ENCODE assay signal across 13 mouse cellular contexts in the genomic region with DNA sequence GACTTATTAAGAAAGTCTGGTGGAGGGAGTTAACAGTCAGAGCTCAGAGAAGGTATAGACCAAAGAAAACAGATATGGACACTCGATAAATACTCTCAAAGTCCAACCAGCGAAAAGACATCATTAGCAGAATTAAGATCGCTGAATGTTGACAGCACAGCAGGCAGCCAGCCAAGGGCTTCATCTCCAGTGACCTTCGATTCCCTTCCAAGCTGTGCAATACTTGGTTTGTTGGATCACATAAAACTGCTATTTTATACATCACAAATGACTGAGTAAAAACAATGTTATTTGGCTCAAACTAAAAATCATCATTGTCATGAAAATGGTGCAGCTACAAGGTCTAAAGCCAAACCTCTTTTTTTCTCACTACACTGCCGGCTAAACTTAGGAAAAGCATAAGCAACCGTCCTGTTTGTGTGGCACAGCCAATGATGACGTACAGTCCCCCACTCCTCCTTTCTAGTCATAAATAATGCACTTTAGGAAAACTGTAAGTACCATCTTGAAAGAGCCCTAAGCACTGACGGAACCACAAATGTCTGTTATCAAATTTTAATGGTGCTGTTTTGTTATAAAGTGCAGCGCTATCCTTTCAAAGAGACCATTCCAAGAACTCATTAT. TPM values are rescaled to one million over a fixed set of nuclear protein-coding genes. Genes with fewer than 3 reads are reported as not detected.
DNase-seq lines count a peak whose midpoint lies in the region; ATAC-seq and TF ChIP-seq lines count a peak whose summit lies in the region.
"Had no signal": no experiment of that assay in that cellular context is flagged by ENCODE, and none has a peak within 500 bp of the region (broad histone marks: within the 10 kb centered on the region; RNA-seq: fewer than 3 reads in every experiment).

No protein-coding gene starts in this region.

- H3K9ac ChIP-seq in hindbrain, postnatal 0 days (replicated peaks; ENCODE audit: low read length): no peak overlapping the region
- H3K9ac ChIP-seq in forebrain, embryonic 12.5 days: no peak overlapping the region
- H3K9ac ChIP-seq: liver, embryonic 15.5 days had no signal

- H3K9me3 ChIP-seq in hindbrain, postnatal 0 days (ENCODE audit: low read length): no peaks in the 10 kb centered on the region
- no peaks in the 10 kb centered on the region for H3K9me3 ChIP-seq in hindbrain, embryonic 10.5 days
- H3K9me3 ChIP-seq in forebrain, embryonic 12.5 days: no peaks in the 10 kb centered on the region
- H3K9me3 ChIP-seq: liver, embryonic 15.5 days had no signal

- no peak overlapping the region for H3K4me3 ChIP-seq in hindbrain, postnatal 0 days (ENCODE audit: low read length)
- H3K4me3 ChIP-seq in hindbrain, embryonic 10.5 days: no peak overlapping the region
- H3K4me3 ChIP-seq in forebrain, embryonic 12.5 days (replicated peaks): no peak overlapping the region
- H3K4me3 ChIP-seq: liver, embryonic 15.5 days had no signal

- no peak for TF ChIP-seq CTCF in hindbrain, postnatal 0 days (IDR thresholded peaks at IDR 0.05; ENCODE audit: low read depth)

- WGBS in hindbrain, postnatal 0 days: 59% methylated on average over 9 of the region's 9 CpGs
- 88% methylated on average over 9 of the region's 9 CpGs for WGBS in hindbrain, embryonic 10.5 days
- 69% methylated on average over 9 of the region's 9 CpGs for WGBS in forebrain, embryonic 12.5 days

- no peak overlapping the region for H3K27ac ChIP-seq in hindbrain, postnatal 0 days
- H3K27ac ChIP-seq in hindbrain, embryonic 10.5 days: no peak overlapping the region
- H3K27ac ChIP-seq in forebrain, embryonic 12.5 days: no peak overlapping the region
- H3K27ac ChIP-seq: liver, embryonic 15.5 days had no signal

- no peak for ATAC-seq in hindbrain, postnatal 0 days
- ATAC-seq in monocyte, adult 5-6 weeks (replicated peaks; ENCODE audit: insufficient number of reproducible peaks, low FRiP score, low TSS enrichment, poor library complexity, severe bottlenecking): no peak
- no peak for ATAC-seq in forebrain, embryonic 12.5 days (ENCODE audit: low FRiP score)
- ATAC-seq: activated CD4-positive, CD25-positive, alpha-beta regulatory T cell, adult 4 months had no signal

- no peaks in the 10 kb centered on the region for H3K36me3 ChIP-seq in hindbrain, postnatal 0 days (ENCODE audit: insufficient read depth, low read length)
- no peaks in the 10 kb centered on the region for H3K36me3 ChIP-seq in hindbrain, embryonic 10.5 days
- H3K36me3 ChIP-seq in forebrain, embryonic 12.5 days (replicated peaks): no peaks in the 10 kb centered on the region
- H3K36me3 ChIP-seq: liver, embryonic 15.5 days had no signal

- no peaks in the 10 kb centered on the region for H3K4me1 ChIP-seq in hindbrain, postnatal 0 days (ENCODE audit: insufficient read depth, low read length)
- H3K4me1 ChIP-seq in hindbrain, embryonic 10.5 days (replicated peaks): no peaks in the 10 kb centered on the region
- H3K4me1 ChIP-seq in forebrain, embryonic 12.5 days: no peaks in the 10 kb centered on the region; the same call in 1 of the 2 replicates
- H3K4me1 ChIP-seq: liver, embryonic 15.5 days had no signal

- DNase-seq in hindbrain, postnatal 0 days (ENCODE audit: low spot score): peak; percentile 44
- no peak for DNase-seq in hindbrain, embryonic 10.5 days (ENCODE audit: low spot score)
- DNase-seq in Muller cell, postnatal 12 days (ENCODE audit: inconsistent ontology term): peak; percentile 85
- peak; percentile 62 for DNase-seq in adrenal gland, postnatal 14 days
- peak; percentile 68 to 79 for DNase-seq in kidney, postnatal 25 days
- no peak for DNase-seq in layer of hippocampus, adult 9-10 months (ENCODE audit: low spot score)
- DNase-seq: cerebellum, adult 8-10 months; right cerebral cortex, postnatal 14 days had no signal

- H3K4me2 ChIP-seq in hindbrain, postnatal 0 days (ENCODE audit: low read depth, low read length): no peak overlapping the region
- no peak overlapping the region for H3K4me2 ChIP-seq in forebrain, embryonic 12.5 days
- H3K4me2 ChIP-seq: liver, embryonic 15.5 days had no signal

- H3K27me3 ChIP-seq in hindbrain, postnatal 0 days (ENCODE audit: insufficient read depth, low read length): no peaks in the 10 kb centered on the region
- H3K27me3 ChIP-seq in hindbrain, embryonic 10.5 days (ENCODE audit: insufficient read depth, poor library complexity, severe bottlenecking): no peaks in the 10 kb centered on the region
- no peaks in the 10 kb centered on the region for H3K27me3 ChIP-seq in forebrain, embryonic 12.5 days

RNA-seq across cellular contexts. Expression of a gene that starts 34.8 kb away (rescaled TPM):
- total RNA-seq in hindbrain, postnatal 0 days (2014; rRNA removed): 29.8 and 35.3 TPM in 2 replicates
- polyA plus RNA-seq in hindbrain, postnatal 0 days (2015; fragmentation: Nextera tagmentation; extraction: Ambion mirVana): 15.9 and 18.6 TPM in 2 replicates
- 34.6 and 43.5 TPM in 2 replicates for polyA plus RNA-seq in hindbrain, embryonic 10.5 days (2016; fragmentation: Nextera tagmentation; extraction: Ambion mirVana)
- 78.4 and 78.9 TPM in 2 replicates for total RNA-seq in adrenal gland, postnatal 14 days (2021)
- total RNA-seq in monocyte, adult 5-6 weeks (2017): 27.0 to 41.7 TPM (median 31.3 TPM) in 3 replicates
- 30.7 and 34.3 TPM in 2 replicates for polyA plus RNA-seq in forebrain, embryonic 12.5 days (2016; fragmentation: Nextera tagmentation; extraction: Ambion mirVana)

RNA-seq across cellular contexts. Expression of a gene that starts 41.8 kb away (rescaled TPM):
- 2.1 TPM in 1 of 2 replicates, not detected in the other for total RNA-seq in hindbrain, postnatal 0 days (2014; rRNA removed)
- 0.50 and 0.78 TPM in 2 replicates for polyA plus RNA-seq in hindbrain, postnatal 0 days (2015; fragmentation: Nextera tagmentation; extraction: Ambion mirVana)
- 0.12 TPM in 1 of 2 replicates, not detected in the other for polyA plus RNA-seq in hindbrain, embryonic 10.5 days (2016; fragmentation: Nextera tagmentation; extraction: Ambion mirVana)
- 6.5 and 111 TPM in 2 replicates for total RNA-seq in adrenal gland, postnatal 14 days (2021)
- total RNA-seq in monocyte, adult 5-6 weeks (2017): 0.86 TPM in 1 of 3 replicates, not detected in the others
- not detected in 2 replicates for polyA plus RNA-seq in forebrain, embryonic 12.5 days (2016; fragmentation: Nextera tagmentation; extraction: Ambion mirVana)
- total RNA-seq: heart, postnatal 36 days had no signal
- polyA plus RNA-seq: activated CD4-positive, CD25-positive, alpha-beta regulatory T cell, adult 4 months had no signal

Comparison
In these comparisons a context has a peak if more than half of its experiments do, and no peak if none do; other contexts are left out.
1. DNase-seq: peak in hindbrain, postnatal 0 days (single experiment), Muller cell, postnatal 12 days (single experiment), adrenal gland, postnatal 14 days (single experiment) and kidney, postnatal 25 days (2 of 2); none in hindbrain, embryonic 10.5 days (single experiment) and layer of hippocampus, adult 9-10 months (single experiment).